ENCODE assay signal across 7 mouse cellular contexts in the genomic region with DNA sequence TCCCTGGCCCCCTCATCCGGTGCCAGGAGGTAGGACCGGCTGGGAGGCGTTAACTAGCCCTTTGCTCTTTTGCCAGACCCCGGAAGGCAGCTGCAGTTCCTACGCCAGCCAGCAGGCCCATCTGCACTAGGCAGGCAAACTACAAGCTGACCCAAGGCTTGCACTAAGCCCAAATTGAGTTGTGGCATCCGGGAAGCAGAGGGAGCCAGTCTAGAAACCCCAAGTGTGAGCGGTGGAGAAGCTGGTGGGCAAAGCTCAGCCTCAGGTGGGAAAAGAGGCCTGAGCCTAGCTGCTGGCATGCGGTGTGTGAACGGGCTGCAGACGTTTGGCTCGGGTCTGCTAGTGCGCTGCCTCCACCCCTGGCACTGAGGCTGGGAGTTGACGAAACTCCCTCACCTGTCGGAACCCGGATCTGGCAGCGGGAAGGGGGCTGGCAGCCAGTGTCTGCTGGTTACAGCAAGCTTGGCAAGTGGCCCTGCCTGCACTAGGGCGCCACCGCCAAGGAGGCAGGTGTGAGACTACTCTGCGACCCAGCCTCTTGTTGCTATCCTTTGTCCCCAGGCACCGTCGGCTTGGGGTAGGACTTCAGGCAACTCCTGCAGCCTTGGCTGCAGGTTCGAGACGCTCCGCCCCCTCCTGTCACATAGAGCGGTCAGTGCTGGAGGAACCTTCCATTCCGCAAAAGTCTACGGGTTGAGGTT. TPM values are rescaled to one million over a fixed set of nuclear protein-coding genes. Genes with fewer than 3 reads are reported as not detected.
DNase-seq lines count a peak whose midpoint lies in the region; ATAC-seq and TF ChIP-seq lines count a peak whose summit lies in the region.

Gna14 (plus strand) TSS at position 232 of the 701 bp plus-strand sequence.

- H3K27me3 ChIP-seq in limb, embryonic 14.5 days (ENCODE audit: control insufficient read depth, insufficient read depth, low read length), result peaks cover 30% of the 10 kb centered on the region
- H3K27me3 ChIP-seq in midbrain, embryonic 14.5 days (ENCODE audit: control insufficient read depth, insufficient read depth, low read length), result peaks cover 35% of the 10 kb centered on the region
- H3K27me3 ChIP-seq in spleen, adult 2 months (ENCODE audit: control insufficient read depth, insufficient read depth, low read length), result peaks cover 9% of the 10 kb centered on the region

- H3K4me1 ChIP-seq in cortical plate, adult 2 months (ENCODE audit: control insufficient read depth, insufficient read depth, low read length), result 0 out of 2 replicates have a peak, but pooled peaks cover 2% of the 10 kb centered on the region
- H3K4me1 ChIP-seq in limb, embryonic 14.5 days (ENCODE audit: control insufficient read depth, insufficient read depth, low read length), result peaks cover 11% of the 10 kb centered on the region
- peaks cover 15% of the 10 kb centered on the region; the same call in 1 of the 2 replicates for H3K4me1 ChIP-seq in midbrain, embryonic 14.5 days (ENCODE audit: control insufficient read depth, insufficient read depth, low read length)
- H3K4me1 ChIP-seq in spleen, adult 2 months (ENCODE audit: control insufficient read depth, insufficient read depth, insufficient read length), result no peaks in the 10 kb centered on the region; the same call in 1 of the 2 replicates

- H3K4me2 ChIP-seq in limb, embryonic 14.5 days (replicated peaks; ENCODE audit: low read depth, low read length, severe bottlenecking), result peak within 1 kb of the TSS; percentile 59
- H3K4me2 ChIP-seq in midbrain, embryonic 14.5 days (ENCODE audit: low read length), result peak within 1 kb of the TSS; percentile 68

- intact Hi-C loops in gastrocnemius, postnatal 14 days (cut with DNase I; ENCODE audit: low total_unique reads), result loop anchor here (5.0 kb wide), 1 partner anchor 162 kb away; no protein-coding TSS in a partner anchor

- 0 out of 2 replicates have a peak, but pooled peaks have one; percentile 8 for TF ChIP-seq CTCF in cortical plate, adult 2 months (IDR thresholded peaks at IDR 0.05; ENCODE audit: extremely low read depth, insufficient read depth, low read length)
- peak; percentile 64; the same call in 1 of the 2 replicates for TF ChIP-seq CTCF in spleen, adult 2 months (IDR thresholded peaks at IDR 0.05; ENCODE audit: extremely low read depth, insufficient read depth, insufficient read length, insufficient replicate concordance)

- WGBS in limb, embryonic 14.5 days, result 2% methylated on average over 27 of the region's 27 CpGs
- WGBS in midbrain, embryonic 14.5 days, result 1% methylated on average over 27 of the region's 27 CpGs
- WGBS in spleen, adult 2 months, result 2% methylated on average over 27 of the region's 27 CpGs

- H3K9ac ChIP-seq in limb, embryonic 14.5 days (ENCODE audit: low read depth, low read length, severe bottlenecking), result peak within 1 kb of the TSS; percentile 41
- peak within 1 kb of the TSS; percentile 29; the same call in 1 of the 2 replicates for H3K9ac ChIP-seq in midbrain, embryonic 14.5 days (replicated peaks; ENCODE audit: low read length)

- peak; percentile 68 for ATAC-seq in inflammation-experienced regulatory T-cells, adult 6 months
- peak; percentile 67 for ATAC-seq in limb, embryonic 14.5 days (ENCODE audit: low FRiP score, low read depth)
- ATAC-seq in midbrain, embryonic 14.5 days (ENCODE audit: low FRiP score, low TSS enrichment), result peak; percentile 67

- H3K36me3 ChIP-seq in limb, embryonic 14.5 days (ENCODE audit: control insufficient read depth, insufficient read depth, low read length), result no peaks in the 10 kb centered on the region
- no peaks in the 10 kb centered on the region for H3K36me3 ChIP-seq in midbrain, embryonic 14.5 days (ENCODE audit: control insufficient read depth, insufficient read depth, low read length)
- no peaks in the 10 kb centered on the region for H3K36me3 ChIP-seq in spleen, adult 2 months (ENCODE audit: control insufficient read depth, insufficient read depth, low read length)

- no peaks in the 10 kb centered on the region for H3K9me3 ChIP-seq in limb, embryonic 14.5 days (ENCODE audit: control insufficient read depth, low read length)
- H3K9me3 ChIP-seq in midbrain, embryonic 14.5 days (ENCODE audit: control insufficient read depth, low read length), result no peaks in the 10 kb centered on the region

- H3K4me3 ChIP-seq in cortical plate, adult 2 months (ENCODE audit: insufficient read depth, low read length), result no peak within 1 kb of the TSS; the same call in 1 of the 2 replicates
- peak within 1 kb of the TSS; percentile 43 for H3K4me3 ChIP-seq in limb, embryonic 14.5 days (replicated peaks; ENCODE audit: low read length)
- peak within 1 kb of the TSS; percentile 34 for H3K4me3 ChIP-seq in midbrain, embryonic 14.5 days (replicated peaks; ENCODE audit: low read depth, low read length)
- peak within 1 kb of the TSS; percentile 39 for H3K4me3 ChIP-seq in spleen, adult 2 months (ENCODE audit: extremely low read depth, insufficient read depth, insufficient read length)

- DNase-seq in adrenal gland, postnatal 14 days, result peak; percentile 88
- peak; percentile 62 for DNase-seq in gastrocnemius, postnatal 14 days
- peak; percentile 54 for DNase-seq in limb, embryonic 14.5 days (ENCODE audit: low spot score)
- peak; percentile 70 for DNase-seq in midbrain, embryonic 14.5 days
- DNase-seq in spleen, adult 2 months (ENCODE audit: low read depth in 1 of 2, low spot score in 2 of 2), result peak in 1 of 2 experiments; percentile 59

- TF ChIP-seq POLR2A in cortical plate, adult 2 months (IDR thresholded peaks at IDR 0.05; ENCODE audit: extremely low read depth, insufficient read depth, low read length), result no peak
- TF ChIP-seq POLR2A in limb, embryonic 14.5 days (IDR thresholded peaks at IDR 0.05; ENCODE audit: borderline replicate concordance, extremely low read depth, insufficient read depth, insufficient read length), result no peak
- no peak for TF ChIP-seq POLR2A in spleen, adult 2 months (IDR thresholded peaks at IDR 0.05; ENCODE audit: low read depth, low read length)

- H3K27ac ChIP-seq in cortical plate, adult 2 months (ENCODE audit: insufficient read depth, low read length), result no peak within 1 kb of the TSS
- no peak within 1 kb of the TSS for H3K27ac ChIP-seq in limb, embryonic 14.5 days (replicated peaks; ENCODE audit: low read depth, low read length)
- no peak within 1 kb of the TSS for H3K27ac ChIP-seq in midbrain, embryonic 14.5 days (replicated peaks; ENCODE audit: low read depth, low read length)
- H3K27ac ChIP-seq in spleen, adult 2 months (ENCODE audit: insufficient read depth, low read length), result no peak within 1 kb of the TSS

RNA-seq across cellular contexts. Expression of gene Gna14, which starts in this region (rescaled TPM):
- total RNA-seq in adrenal gland, postnatal 14 days (2021), result 49.5 and 50.5 TPM in 2 replicates
- polyA plus RNA-seq in cortical plate, adult 2 months (2012; rRNA removed), result 0.26 and 0.29 TPM in 2 replicates
- total RNA-seq in gastrocnemius, postnatal 14 days (2021), result 1 to 10 TPM in 1 of 2 experiments, under 1 TPM in 1; 0.55 to 1.0 TPM
- polyA plus RNA-seq in inflammation-experienced regulatory T-cells, adult 6 months (2017; shearing (Covaris generic)), result 1 to 10 TPM in 2 of 3 experiments, under 1 TPM in 1; 0.43 to 8.0 (median 3.8) TPM
- polyA plus RNA-seq in limb, embryonic 14.5 days (2012; rRNA removed), result 3.9 and 4.0 TPM in 2 replicates
- polyA plus RNA-seq in limb, embryonic 14.5 days (2014; fragmentation: Nextera tagmentation; extraction: Ambion mirVana), result 4.3 and 4.9 TPM in 2 replicates
- polyA plus RNA-seq in midbrain, embryonic 14.5 days (2014; fragmentation: Nextera tagmentation; extraction: Ambion mirVana), result 0.25 and 0.35 TPM in 2 replicates
- polyA plus RNA-seq in spleen, adult 2 months (2012; rRNA removed), result 0.74 and 1.1 TPM in 2 replicates

Comparison
In these comparisons a context has a peak if more than half of its experiments do, and no peak if none do; other contexts are left out.
1. RNA of gene Gna14 (total RNA-seq): 49.5 to 50.5 TPM in adrenal gland, postnatal 14 days; 0.55 to 1.0 TPM in gastrocnemius, postnatal 14 days; every median in the first group is over 10 times any median in the second.
2. Peak in DNase-seq, ATAC-seq, H3K4me3 ChIP-seq, H3K9ac ChIP-seq and H3K4me2 ChIP-seq in midbrain, embryonic 14.5 days; RNA of the gene not detected or under 1 TPM.
3. Peak in every context shown above with its lines, with median percentiles within 50 percentile points of each other: ATAC-seq.